Mouse (Mus musculus) CH12.LX (cell line): ENCODE data around the gene Mast3.

Experiments used
- CHD2 ChIP-seq: IDR thresholded peaks from 2 replicates; pipeline ENCODE4 v1.6.1; 2011; ENCODE audit warnings: low read length, improper control_type of control experiment
- CTCF ChIP-seq, 2 experiments: IDR thresholded peaks in 1 of 2; conservative IDR thresholded peaks in 1 of 2; 2 replicates each; pipeline ENCODE4 v1.5.1; 2011 to 2012; ENCODE audit warnings: low read depth in 2 of 2, low read length in 2 of 2, improper control_type of control experiment in 1 of 2, inconsistent platforms in 1 of 2, mild to moderate bottlenecking in 1 of 2, moderate library complexity in 1 of 2
- E2F4 ChIP-seq: IDR thresholded peaks from 2 replicates; pipeline ENCODE4 v1.6.1; 2011; ENCODE audit warnings: low read depth, low read length, improper control_type of control experiment; ENCODE audit not compliant: insufficient replicate concordance
- EP300 ChIP-seq: IDR thresholded peaks from 2 replicates; pipeline ENCODE4 v1.6.1; 2011; ENCODE audit warnings: low read length, improper control_type of control experiment
- HCFC1 ChIP-seq: IDR thresholded peaks from 2 replicates; pipeline ENCODE4 v1.6.1; 2012; ENCODE audit warnings: low read depth, mild to moderate bottlenecking, inconsistent platforms, low read length, improper control_type of control experiment
- JUND ChIP-seq: conservative IDR thresholded peaks from 2 replicates; pipeline ENCODE4 v1.6.1; 2011; ENCODE audit warnings: low read depth, low read length, improper control_type of control experiment
- NRF1 ChIP-seq: IDR thresholded peaks from 2 replicates; pipeline ENCODE4 v1.6.1; 2014; ENCODE audit warnings: low read depth, mild to moderate bottlenecking, inconsistent platforms, low read length, improper control_type of control experiment, moderate library complexity
- TCF12 ChIP-seq: IDR thresholded peaks from 2 replicates; pipeline ENCODE4 v1.6.1; 2014; ENCODE audit warnings: low read depth, mild to moderate bottlenecking, inconsistent platforms, low read length, improper control_type of control experiment

- TF ChIP-seq NRF1 (no peak), CHD2 (no peak), EP300 (no peak), CTCF (conservative IDR thresholded peaks at IDR 0.05 in 1 of 2, IDR thresholded peaks at IDR 0.05 in 1 of 2; ENCODE audit: low read depth in 2 of 2, low read length in 2 of 2) (no peak), JUND (no peak), HCFC1 (no peak), TCF12 (no peak), E2F4 (no peak)
Measured at GRCm38 (mm10) chr8:70770748-70771147, 34.1 kb downstream of the Mast3 start.
